Mouse (Mus musculus) heart, embryonic 16.5 days (tissue): ENCODE measurements around the gene Fam124b. TPM values are rescaled to one million over a fixed set of nuclear protein-coding genes. Genes with fewer than 3 reads are reported as not detected.

ENCODE experiments used
- ATAC-seq: fragments of 200-750 bp; cut with Nextera tagmentation; replicated peaks from 2 replicates; pipeline ENCODE4 v1.8.0; 2017; ENCODE audit warnings: moderate number of reproducible peaks; ENCODE audit not compliant: insufficient read depth, low FRiP score; ENCODE audit errors: extremely low read depth
- H3K27ac ChIP-seq: fragments of 300-500 bp; sonication (generic); 2 replicates; pipeline ENCODE4 v1.5.1; 2014; ENCODE audit warnings: mild to moderate bottlenecking, low read length, control low read depth, moderate library complexity
- H3K27me3 ChIP-seq: fragments of 300-500 bp; sonication (generic); 2 replicates; pipeline ENCODE4 v1.6.1; 2014; ENCODE audit warnings: low read length, mixed read lengths; ENCODE audit not compliant: control insufficient read depth, insufficient read depth
- H3K36me3 ChIP-seq: fragments of 300-500 bp; sonication (generic); 2 replicates; pipeline ENCODE4 v1.6.1; 2014; ENCODE audit not compliant: control insufficient read depth, insufficient read depth
- H3K4me1 ChIP-seq: fragments of 300-500 bp; sonication (generic); 2 replicates; pipeline ENCODE4 v1.6.1; 2014; ENCODE audit warnings: low read length, mixed read lengths; ENCODE audit not compliant: control insufficient read depth, insufficient read depth
- H3K4me2 ChIP-seq: fragments of 300-500 bp; sonication (generic); 2 replicates; pipeline ENCODE4 v1.6.1; 2014; ENCODE audit warnings: low read depth, mild to moderate bottlenecking, control low read depth, low read length
- H3K4me3 ChIP-seq: fragments of 300-500 bp; sonication (generic); 2 replicates; pipeline ENCODE4 v1.5.1; 2014; ENCODE audit warnings: mild to moderate bottlenecking, control low read depth, low read length
- H3K9ac ChIP-seq: fragments of 300-500 bp; sonication (generic); 2 replicates; pipeline ENCODE4 v1.6.1; 2014; ENCODE audit warnings: low read length, control low read depth
- H3K9me3 ChIP-seq: fragments of 300-500 bp; sonication (generic); replicated peaks from 2 replicates; pipeline ENCODE4 v1.6.1; 2016; ENCODE audit warnings: low read length; ENCODE audit not compliant: control insufficient read depth
- WGBS: fragments of 180-500 bp; shearing (Covaris S2); extraction: QIAGEN DNeasy Blood & Tissue Kit; methylation state at CpG from one replicate; pipeline ENCODE4 v1.1.7; 2014; 5-methylcytosine and 5-hydroxymethylcytosine counted together
- polyA plus RNA-seq: library from polyadenylated mRNA; unstranded; fragments of >200 nt; fragmentation: Nextera tagmentation; extraction: Ambion mirVana; gene quantifications from 2 replicates; pipeline ENCODE4 v1.2.1, GENCODE M21; 2015

Gene Fam124b
- polyA plus RNA-seq, 1 experiment from 2014 or later: 1.2 TPM

GRCm38 (mm10) chr1:80239481-80239880 is 21.2 kb upstream of the Fam124b start:
- H3K4me2 ChIP-seq: no peak overlapping the region

GRCm38 (mm10) chr1:80236951-80237702 is 18.9 kb upstream of the Fam124b start:
- Histone ChIP-seq H3K36me3 (no peaks in the 10 kb centered on the region), H3K4me2 (no peak overlapping the region), H3K4me1 (no peaks in the 10 kb centered on the region), H3K27me3 (no peaks in the 10 kb centered on the region), H3K4me3 (no peak overlapping the region), H3K9ac (no peak overlapping the region), H3K9me3 (no peaks in the 10 kb centered on the region), H3K27ac (no peak overlapping the region)
- 57% methylated on average over 11 of the region's 11 CpGs for WGBS
- ATAC-seq: no peak; the same call in 1 of the 2 replicates

More at GRCm38 (mm10) chr1:80239481-80239880, 21.2 kb upstream of the Fam124b start:
- Histone ChIP-seq H3K9me3 (no peaks in the 10 kb centered on the region), H3K36me3 (no peaks in the 10 kb centered on the region), H3K9ac (no peak overlapping the region), H3K4me3 (no peak overlapping the region), H3K4me1 (no peaks in the 10 kb centered on the region), H3K27ac (no peak overlapping the region), H3K27me3 (no peaks in the 10 kb centered on the region)
- 66% methylated on average over 11 of the region's 11 CpGs for WGBS
- ATAC-seq: no peak

GRCm38 (mm10) chr1:80236126-80236525 is 17.9 kb upstream of the Fam124b start:
- H3K27ac ChIP-seq: no peak overlapping the region
- ATAC-seq: no peak

GRCm38 (mm10) chr1:80230612-80231011 is 12.3 kb upstream of the Fam124b start:
- Histone ChIP-seq H3K9me3 (no peaks in the 10 kb centered on the region), H3K4me2 (no peak overlapping the region), H3K27ac (no peak overlapping the region), H3K27me3 (no peaks in the 10 kb centered on the region), H3K36me3 (no peaks in the 10 kb centered on the region), H3K9ac (no peak overlapping the region), H3K4me3 (no peak overlapping the region), H3K4me1 (no peaks in the 10 kb centered on the region)
- ATAC-seq: no peak
- WGBS: 55% methylated on average over 1 of the region's 1 CpGs

More at GRCm38 (mm10) chr1:80236126-80236525, 17.9 kb upstream of the Fam124b start:
- 21% methylated on average over 1 of the region's 1 CpGs for WGBS
- no peaks in the 10 kb centered on the region for H3K9me3 ChIP-seq
- no peak overlapping the region for H3K4me2 ChIP-seq
- no peak overlapping the region for H3K4me3 ChIP-seq
- no peaks in the 10 kb centered on the region for H3K4me1 ChIP-seq
- no peaks in the 10 kb centered on the region for H3K27me3 ChIP-seq
- H3K36me3 ChIP-seq: no peaks in the 10 kb centered on the region
- no peak overlapping the region for H3K9ac ChIP-seq

GRCm38 (mm10) chr1:80224839-80225412 is 6.7 kb upstream of the Fam124b start:
- Histone ChIP-seq H3K36me3 (no peaks in the 10 kb centered on the region), H3K27ac (no peak overlapping the region), H3K9me3 (no peaks in the 10 kb centered on the region), H3K9ac (no peak overlapping the region), H3K27me3 (no peaks in the 10 kb centered on the region; the same call in 1 of the 2 replicates), H3K4me2 (no peak overlapping the region), H3K4me3 (no peak overlapping the region), H3K4me1 (peaks cover 5% of the 10 kb centered on the region)
- WGBS: 27% methylated on average over 3 of the region's 3 CpGs
- ATAC-seq: peak; percentile 14; the same call in 1 of the 2 replicates

GRCm38 (mm10) chr1:80221151-80221550 is 2.9 kb upstream of the Fam124b start:
- H3K27ac ChIP-seq: no peak overlapping the region
- no peak overlapping the region for H3K4me3 ChIP-seq
- no peaks in the 10 kb centered on the region for H3K9me3 ChIP-seq
- H3K27me3 ChIP-seq: no peaks in the 10 kb centered on the region; the same call in 1 of the 2 replicates
- H3K4me1 ChIP-seq: peaks cover 5% of the 10 kb centered on the region
- no peak for ATAC-seq
- H3K36me3 ChIP-seq: no peaks in the 10 kb centered on the region
- WGBS: 60% methylated on average over 4 of the region's 4 CpGs
- H3K4me2 ChIP-seq: no peak overlapping the region
- H3K9ac ChIP-seq: no peak overlapping the region

GRCm38 (mm10) chr1:80213826-80214225 is 4.4 kb downstream of the Fam124b start:
- Histone ChIP-seq H3K4me3 (peak overlapping the region; percentile 39), H3K4me1 (no peaks in the 10 kb centered on the region), H3K4me2 (peak overlapping the region; percentile 34; the same call in 1 of the 2 replicates), H3K27me3 (no peaks in the 10 kb centered on the region), H3K9ac (no peak overlapping the region), H3K36me3 (no peaks in the 10 kb centered on the region), H3K9me3 (no peaks in the 10 kb centered on the region), H3K27ac (peak overlapping the region; percentile 74)
- WGBS: 63% methylated on average over 9 of the region's 9 CpGs
- ATAC-seq: peak; percentile 52

- no peaks in the 10 kb centered on the region for H3K27me3 ChIP-seq
- H3K9me3 ChIP-seq: no peaks in the 10 kb centered on the region
- peak overlapping the region; percentile 34; the same call in 1 of the 2 replicates for H3K4me2 ChIP-seq
- WGBS: 76% methylated on average over 10 of the region's 10 CpGs
- ATAC-seq: no peak
- H3K9ac ChIP-seq: 0 out of 2 replicates have a peak overlapping the region, but pooled peaks have one; percentile 35
- H3K27ac ChIP-seq: peak overlapping the region; percentile 74
- no peaks in the 10 kb centered on the region for H3K4me1 ChIP-seq
- H3K4me3 ChIP-seq: peak overlapping the region; percentile 39
- H3K36me3 ChIP-seq: no peaks in the 10 kb centered on the region
Observed at GRCm38 (mm10) chr1:80213146-80213545, 5.1 kb downstream of the Fam124b start.

GRCm38 (mm10) chr1:80202314-80202713 is 16.0 kb downstream of the Fam124b start:
- Histone ChIP-seq H3K36me3 (no peaks in the 10 kb centered on the region), H3K4me3 (no peak overlapping the region), H3K4me1 (no peaks in the 10 kb centered on the region), H3K4me2 (no peak overlapping the region), H3K27me3 (no peaks in the 10 kb centered on the region), H3K9me3 (no peaks in the 10 kb centered on the region), H3K27ac (no peak overlapping the region), H3K9ac (no peak overlapping the region)
- 71% methylated on average over 3 of the region's 3 CpGs for WGBS
- ATAC-seq: no peak
